In the genomic region with DNA sequence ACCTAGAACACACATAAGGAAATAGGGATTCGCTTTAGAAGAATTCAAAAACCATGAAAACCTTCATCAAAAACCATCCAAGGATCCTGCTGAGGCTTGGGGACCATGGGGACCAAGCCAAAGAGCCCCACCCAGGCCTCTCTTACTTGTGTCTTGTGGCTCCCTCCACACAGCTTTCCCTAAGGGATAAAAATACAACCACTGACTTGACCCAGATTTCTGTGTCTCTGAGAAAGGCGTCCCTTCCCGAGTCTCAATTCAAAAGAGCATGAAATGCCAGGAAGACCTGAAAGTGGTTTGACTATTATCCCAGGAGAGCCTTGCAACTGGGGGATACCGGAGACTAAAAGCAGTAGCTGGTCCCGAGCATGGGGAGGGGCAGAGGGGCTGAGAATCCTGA, we compare ENCODE assay signal across 14 mouse cellular contexts. TPM values are rescaled to one million over a fixed set of nuclear protein-coding genes. Genes with fewer than 3 reads are reported as not detected.
"Had no signal": no experiment of that assay in that cellular context is flagged by ENCODE, and none has a peak within 500 bp of the region (broad histone marks: within the 10 kb centered on the region; RNA-seq: fewer than 3 reads in every experiment).

No protein-coding gene starts in this region.

- DNase-seq: kidney, adult 2 months; kidney, postnatal 14 days; layer of hippocampus, adult 9-11 months; liver, postnatal 0 days; lung, postnatal 14 days; lung, postnatal 4 days; right cerebral cortex, postnatal 25 days; thymus, adult 18-20 months; thymus, postnatal 36 days had no signal

- ATAC-seq: intestine, postnatal 0 days; liver, postnatal 0 days; midbrain, embryonic 15.5 days had no signal

RNA-seq across cellular contexts. Expression of gene Cd300e, which starts 11.0 kb away (rescaled TPM):
- total RNA-seq: layer of hippocampus, postnatal 25 days; left cerebral cortex, adult 18-20 months; left cerebral cortex, postnatal 25 days had no signal

RNA-seq across cellular contexts. Expression of gene Cd300ld4, which starts 46.2 kb away (rescaled TPM):
- total RNA-seq: left cerebral cortex, adult 18-20 months had no signal
